Mouse (Mus musculus) skeletal muscle tissue, adult 2 months (tissue): Measurements from ENCODE around the gene Aarsd1.
"Not testable (repeated sequence)": the region's sequence is repeated elsewhere in the genome, so short reads cannot be mapped to it uniquely, and the experiment has no call there.

ENCODE experiments used
- DNase-seq: peaks from one replicate; pipeline ENCODE4 v3.0.0-alpha.2; 2012; ENCODE audit warnings: low read depth, low spot score

Gene Aarsd1

GRCm38 (mm10) chr11:101417101-101417855 is at the start of gene Aarsd1:
TSS of gene Aarsd1 (minus strand) at chr11:101417615.
- peak; percentile 62 for DNase-seq

GRCm38 (mm10) chr11:101466552-101466950 is 49.1 kb upstream of the Aarsd1 start:
- not testable (repeated sequence) for DNase-seq

GRCm38 (mm10) chr11:101465869-101466551 is 48.6 kb upstream of the Aarsd1 start, which contains the start of gene Vat1:
TSS of gene Vat1 (minus strand) at chr11:101466230.
- peak; percentile 70 for DNase-seq

- peak; percentile 80 for DNase-seq
Measured at GRCm38 (mm10) chr11:101465101-101465868, 47.9 kb upstream of the Aarsd1 start.

GRCm38 (mm10) chr11:101464211-101465100 is 47.0 kb upstream of the Aarsd1 start, which contains the start of gene Rnd2:
TSS of gene Rnd2 (plus strand) at chr11:101464999.
- DNase-seq: no peak

- no peak for DNase-seq
Measured at GRCm38 (mm10) chr11:101462583-101463440, 45.4 kb upstream of the Aarsd1 start.

- no peak for DNase-seq
Measured at GRCm38 (mm10) chr11:101462141-101462540, 44.7 kb upstream of the Aarsd1 start.

GRCm38 (mm10) chr11:101460321-101460720 is 42.9 kb upstream of the Aarsd1 start:
- no peak for DNase-seq

- no peak for DNase-seq
Measured at GRCm38 (mm10) chr11:101459716-101460115, 42.3 kb upstream of the Aarsd1 start.

GRCm38 (mm10) chr11:101458217-101458616 is 40.8 kb upstream of the Aarsd1 start:
- no peak for DNase-seq

GRCm38 (mm10) chr11:101457631-101458030 is 40.2 kb upstream of the Aarsd1 start:
- DNase-seq: no peak

- DNase-seq: no peak
Measured at GRCm38 (mm10) chr11:101455627-101456026, 38.2 kb upstream of the Aarsd1 start.

- no peak for DNase-seq
Measured at GRCm38 (mm10) chr11:101454702-101455101, 37.3 kb upstream of the Aarsd1 start.

- no peak for DNase-seq
Measured at GRCm38 (mm10) chr11:101452093-101452774, 34.8 kb upstream of the Aarsd1 start.

- DNase-seq: no peak
Measured at GRCm38 (mm10) chr11:101451536-101451935, 34.1 kb upstream of the Aarsd1 start.

- DNase-seq: no peak
Measured at GRCm38 (mm10) chr11:101450394-101450793, 33.0 kb upstream of the Aarsd1 start.

- not testable (repeated sequence) for DNase-seq
Measured at GRCm38 (mm10) chr11:101449596-101449995, 32.2 kb upstream of the Aarsd1 start.

GRCm38 (mm10) chr11:101448899-101449298 is 31.5 kb upstream of the Aarsd1 start:
- no peak for DNase-seq

GRCm38 (mm10) chr11:101448274-101448746 is 30.9 kb upstream of the Aarsd1 start, which contains the start of gene Ifi35:
TSS of gene Ifi35 (plus strand) at chr11:101448407.
- peak; percentile 81 for DNase-seq
